Mouse (Mus musculus): ENCODE data around the gene March6. TPM values are rescaled to one million over a fixed set of nuclear protein-coding genes. Genes with fewer than 3 reads are reported as not detected.

The March6 gene
- total RNA-seq, 1 experiment = 67.6 TPM

- TF ChIP-seq CHD2 (IDR thresholded peaks at IDR 0.05; ENCODE audit: low read depth, low read length) (no peak), ZC3H11A (IDR thresholded peaks at IDR 0.05; ENCODE audit: borderline replicate concordance, low read depth, low read length) (no peak), MAFK (IDR thresholded peaks at IDR 0.05; ENCODE audit: insufficient read depth, low read depth, low read length) (no peak), ZNF384 (IDR thresholded peaks at IDR 0.05; ENCODE audit: low read depth, low read length) (no peak)
These were observed 12.5 kb downstream of the March6 start for GRCm38 (mm10) chr15:31518371-31518770.

GRCm38 (mm10) chr15:31517186-31517585 is 13.7 kb downstream of the March6 start:
- Histone ChIP-seq H3K9ac (ENCODE audit: insufficient read depth, low read depth, low read length, poor library complexity, severe bottlenecking) (no peak overlapping the region), H3K27ac (ENCODE audit: insufficient read depth, low read depth, low read length, poor library complexity, severe bottlenecking) (no peak overlapping the region), H3K4me1 (ENCODE audit: control insufficient read depth in 2 of 2, insufficient read depth in 2 of 2, low read length in 2 of 2, poor library complexity in 1 of 2) (no peaks in the 10 kb centered on the region), H3K9me3 (ENCODE audit: control insufficient read depth, insufficient read depth, low read depth, low read length) (no peaks in the 10 kb centered on the region), H3K4me3 (ENCODE audit: insufficient read depth in 1 of 2, low read depth in 1 of 2, low read length in 2 of 2, poor library complexity in 1 of 2, severe bottlenecking in 1 of 2) (no peak overlapping the region), H3K36me3 (ENCODE audit: control insufficient read depth, insufficient read depth, low read length, poor library complexity, severe bottlenecking) (no peaks in the 10 kb centered on the region)
- in situ Hi-C loops (cut with MboI; ENCODE audit: low sequenced_read_pairs in 2 of 2, unreplicated experiment in 2 of 2) = no loop called here
- no peak for TF ChIP-seq ZC3H11A (IDR thresholded peaks at IDR 0.05; ENCODE audit: borderline replicate concordance, low read depth, low read length)
- DNase-seq (ENCODE audit: low read depth, low spot score) = no peak

More at GRCm38 (mm10) chr15:31518371-31518770, 12.5 kb downstream of the March6 start:
- in situ Hi-C loops (cut with MboI; ENCODE audit: low sequenced_read_pairs in 2 of 2, unreplicated experiment in 2 of 2) = no loop called here
- DNase-seq (ENCODE audit: low read depth, low spot score) = no peak
- Histone ChIP-seq H3K4me1 (ENCODE audit: control insufficient read depth in 2 of 2, insufficient read depth in 2 of 2, low read length in 2 of 2, poor library complexity in 1 of 2) (no peaks in the 10 kb centered on the region), H3K27ac (ENCODE audit: insufficient read depth, low read depth, low read length, poor library complexity, severe bottlenecking) (no peak overlapping the region), H3K36me3 (ENCODE audit: control insufficient read depth, insufficient read depth, low read length, poor library complexity, severe bottlenecking) (no peaks in the 10 kb centered on the region), H3K4me3 (ENCODE audit: insufficient read depth in 1 of 2, low read depth in 1 of 2, low read length in 2 of 2, poor library complexity in 1 of 2, severe bottlenecking in 1 of 2) (no peak overlapping the region), H3K9ac (ENCODE audit: insufficient read depth, low read depth, low read length, poor library complexity, severe bottlenecking) (no peak overlapping the region), H3K9me3 (ENCODE audit: control insufficient read depth, insufficient read depth, low read depth, low read length) (no peaks in the 10 kb centered on the region)

- no peak overlapping the region for H3K27ac ChIP-seq (ENCODE audit: insufficient read depth, low read depth, low read length, poor library complexity, severe bottlenecking)
- no peaks in the 10 kb centered on the region for H3K36me3 ChIP-seq (ENCODE audit: control insufficient read depth, insufficient read depth, low read length, poor library complexity, severe bottlenecking)
- DNase-seq (ENCODE audit: low read depth, low spot score) = no peak
- TF ChIP-seq ZC3H11A (IDR thresholded peaks at IDR 0.05; ENCODE audit: borderline replicate concordance, low read depth, low read length) = no peak
- no peak for TF ChIP-seq ZNF384 (IDR thresholded peaks at IDR 0.05; ENCODE audit: low read depth, low read length)
- TF ChIP-seq CHD2 (IDR thresholded peaks at IDR 0.05; ENCODE audit: low read depth, low read length) = no peak
- no peak for TF ChIP-seq HCFC1 (IDR thresholded peaks at IDR 0.05; ENCODE audit: borderline replicate concordance, insufficient read depth, low read length)
- no peak for TF ChIP-seq MAFK (IDR thresholded peaks at IDR 0.05; ENCODE audit: insufficient read depth, low read depth, low read length)
- no peaks in the 10 kb centered on the region for H3K4me1 ChIP-seq (ENCODE audit: control insufficient read depth in 2 of 2, insufficient read depth in 2 of 2, low read length in 2 of 2, poor library complexity in 1 of 2)
- in situ Hi-C loops (cut with MboI; ENCODE audit: low sequenced_read_pairs in 2 of 2, unreplicated experiment in 2 of 2) = no loop called here
- H3K4me3 ChIP-seq (ENCODE audit: insufficient read depth in 1 of 2, low read depth in 1 of 2, low read length in 2 of 2, poor library complexity in 1 of 2, severe bottlenecking in 1 of 2) = no peak overlapping the region
- no peaks in the 10 kb centered on the region for H3K9me3 ChIP-seq (ENCODE audit: control insufficient read depth, insufficient read depth, low read depth, low read length)
- no peak overlapping the region for H3K9ac ChIP-seq (ENCODE audit: insufficient read depth, low read depth, low read length, poor library complexity, severe bottlenecking)
These were observed 19.1 kb downstream of the March6 start for GRCm38 (mm10) chr15:31511795-31512194.

- TF ChIP-seq ZC3H11A (IDR thresholded peaks at IDR 0.05; ENCODE audit: borderline replicate concordance, low read depth, low read length) = no peak
- TF ChIP-seq CHD2 (IDR thresholded peaks at IDR 0.05; ENCODE audit: low read depth, low read length) = no peak
- TF ChIP-seq ZNF384 (IDR thresholded peaks at IDR 0.05; ENCODE audit: low read depth, low read length) = no peak
- TF ChIP-seq MAFK (IDR thresholded peaks at IDR 0.05; ENCODE audit: insufficient read depth, low read depth, low read length) = no peak
- TF ChIP-seq HCFC1 (IDR thresholded peaks at IDR 0.05; ENCODE audit: borderline replicate concordance, insufficient read depth, low read length) = no peak
- no peak for DNase-seq (ENCODE audit: low read depth, low spot score)
- H3K36me3 ChIP-seq (ENCODE audit: control insufficient read depth, insufficient read depth, low read length, poor library complexity, severe bottlenecking) = no peaks in the 10 kb centered on the region
- H3K9ac ChIP-seq (ENCODE audit: insufficient read depth, low read depth, low read length, poor library complexity, severe bottlenecking) = no peak overlapping the region
- H3K9me3 ChIP-seq (ENCODE audit: control insufficient read depth, insufficient read depth, low read depth, low read length) = no peaks in the 10 kb centered on the region
- in situ Hi-C loops (cut with MboI; ENCODE audit: low sequenced_read_pairs in 2 of 2, unreplicated experiment in 2 of 2) = no loop called here
- H3K4me1 ChIP-seq (ENCODE audit: control insufficient read depth in 2 of 2, insufficient read depth in 2 of 2, low read length in 2 of 2, poor library complexity in 1 of 2) = no peaks in the 10 kb centered on the region
- no peak overlapping the region for H3K4me3 ChIP-seq (ENCODE audit: insufficient read depth in 1 of 2, low read depth in 1 of 2, low read length in 2 of 2, poor library complexity in 1 of 2, severe bottlenecking in 1 of 2)
- H3K27ac ChIP-seq (ENCODE audit: insufficient read depth, low read depth, low read length, poor library complexity, severe bottlenecking) = no peak overlapping the region
These were observed 19.5 kb downstream of the March6 start for GRCm38 (mm10) chr15:31511406-31511771.

Data from ES-E14 (cell line).